Mouse (Mus musculus) common myeloid progenitor, adult 5-6 weeks (primary cell): ENCODE data around the gene Gm10721. TPM values are rescaled to one million over a fixed set of nuclear protein-coding genes. Genes with fewer than 3 reads are reported as not detected.
"Not testable (repeated sequence)": the region's sequence is repeated elsewhere in the genome, so short reads cannot be mapped to it uniquely, and the experiment has no call there.

Experiments
- ATAC-seq: replicated peaks from 2 replicates; pipeline ENCODE4 v1.8.0; 2016; ENCODE audit warnings: low read depth, mild to moderate bottlenecking, moderate TSS enrichment, inconsistent platforms; ENCODE audit not compliant: poor library complexity, severe bottlenecking
- total RNA-seq: library from RNA; stranded (forward); fragments of 200-1000, 187-1606 nt; gene quantifications from 2 replicates; pipeline ENCODE4 v1.2.3, GENCODE M21; 2017

The Gm10721 gene
- total RNA-seq = not detected in 2 replicates

DNA sequence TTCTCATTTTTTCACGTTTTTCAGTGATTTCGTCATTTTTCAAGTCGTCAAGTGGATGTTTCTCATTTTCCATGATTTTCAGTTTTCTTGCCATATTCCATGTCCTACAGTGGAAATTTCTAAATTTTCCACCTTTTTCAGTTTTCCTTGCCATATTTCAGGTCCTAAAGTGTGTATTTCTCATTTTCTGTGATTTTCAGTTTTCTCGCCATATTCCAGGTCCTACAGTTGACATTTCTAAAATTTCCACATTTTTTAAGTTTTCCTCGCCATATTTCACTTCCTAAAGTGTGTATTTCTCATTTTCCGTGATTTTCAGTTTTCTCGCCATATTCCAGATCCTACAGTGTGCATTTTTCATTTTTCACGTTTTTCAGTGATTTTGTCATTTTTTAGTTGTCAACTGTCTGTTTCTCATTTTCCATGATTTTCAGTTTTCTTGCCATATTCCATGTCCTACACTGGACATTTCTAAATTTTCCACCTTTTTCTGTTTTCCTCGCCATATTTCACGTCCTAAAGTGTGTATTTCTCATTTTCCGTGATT, at the start of gene Gm10721:
Gene Gm10721 (plus strand): TSS at position 408 of the 547 bp plus-strand sequence.
- ATAC-seq = peak; percentile 35

DNA sequence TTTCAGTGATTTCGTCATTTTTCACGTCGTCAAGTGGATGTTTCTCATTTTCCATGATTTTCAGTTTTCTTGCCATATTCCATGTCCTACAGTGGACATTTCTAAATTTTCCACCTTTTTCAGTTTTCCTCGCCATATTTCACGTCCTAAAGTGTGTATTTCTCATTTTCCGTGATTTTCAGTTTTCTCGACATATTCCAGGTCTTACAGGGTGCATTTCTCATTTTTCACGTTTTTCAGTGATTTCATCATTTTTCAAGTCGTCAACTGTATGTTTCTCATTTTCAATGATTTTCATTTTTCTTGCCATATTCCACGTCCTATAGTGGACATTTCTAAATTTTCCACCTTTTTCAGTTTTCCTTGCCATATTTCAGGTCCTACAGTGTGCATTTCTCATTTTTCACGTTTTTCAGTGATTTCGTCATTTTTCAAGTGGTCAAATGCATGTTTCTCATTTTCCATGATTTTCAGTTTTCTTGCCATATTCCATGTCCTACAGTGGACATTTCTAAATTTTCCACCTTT, 12.4 kb upstream of the Gm10721 start, which contains the start of gene Gm10722:
Gene Gm10722 (plus strand): TSS at position 478 of the 528 bp plus-strand sequence.
- not testable (repeated sequence) for ATAC-seq

DNA sequence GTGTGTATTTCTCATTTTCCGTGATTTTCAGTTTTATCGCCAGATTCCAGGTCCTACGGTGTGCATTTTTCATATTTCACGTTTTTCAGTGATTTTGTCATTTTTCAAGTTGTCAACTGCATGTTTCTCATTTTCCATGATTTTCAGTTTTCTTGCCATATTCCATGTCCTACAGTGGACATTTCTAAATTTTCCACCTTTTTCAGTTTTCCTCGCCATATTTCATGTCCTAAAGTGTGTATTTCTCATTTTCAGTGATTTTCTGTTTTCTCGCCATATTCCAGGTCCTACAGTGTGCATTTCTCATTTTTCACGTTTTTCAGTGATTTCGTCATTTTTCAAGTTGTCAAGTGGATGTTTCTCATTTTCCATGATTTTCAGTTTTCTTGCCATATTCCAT, 11.9 kb upstream of the Gm10721 start:
- ATAC-seq = not testable (repeated sequence)

- ATAC-seq = peak; percentile 36
These were observed 10.8 kb upstream of the Gm10721 start for GRCm38 (mm10) chr9:3001948-3002659.

DNA sequence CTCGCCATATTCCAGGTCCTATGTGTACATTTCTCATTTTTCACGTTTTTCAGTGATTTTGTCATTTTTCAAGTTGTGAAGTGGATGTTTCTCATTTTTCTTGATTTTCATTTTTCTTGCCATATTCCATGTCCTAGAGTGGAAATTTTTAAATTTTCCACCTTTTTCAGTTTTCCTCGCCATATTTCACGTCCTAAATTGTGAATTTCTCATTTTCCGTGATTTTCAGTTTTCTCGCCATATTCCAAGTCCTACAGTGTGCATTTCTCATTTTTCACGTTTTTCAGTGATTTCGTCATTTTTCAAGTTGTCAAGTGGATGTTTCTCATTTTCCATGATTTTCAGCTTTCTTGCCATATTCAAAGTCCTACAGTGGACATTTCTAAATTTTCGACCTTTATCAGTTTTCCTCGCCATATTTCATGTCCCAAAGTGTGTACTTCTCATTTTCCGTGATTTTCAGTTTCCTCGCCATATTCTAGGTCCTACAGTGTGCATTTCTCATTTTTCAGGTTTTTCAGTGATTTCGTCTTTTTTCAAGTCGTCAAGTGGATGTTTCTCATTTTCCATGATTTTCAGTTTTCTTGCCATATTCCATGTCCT, 10.0 kb upstream of the Gm10721 start, which contains the start of gene Gm11168:
Gene Gm11168 (plus strand): TSS at position 553 of the 603 bp plus-strand sequence.
- not testable (repeated sequence) for ATAC-seq

DNA sequence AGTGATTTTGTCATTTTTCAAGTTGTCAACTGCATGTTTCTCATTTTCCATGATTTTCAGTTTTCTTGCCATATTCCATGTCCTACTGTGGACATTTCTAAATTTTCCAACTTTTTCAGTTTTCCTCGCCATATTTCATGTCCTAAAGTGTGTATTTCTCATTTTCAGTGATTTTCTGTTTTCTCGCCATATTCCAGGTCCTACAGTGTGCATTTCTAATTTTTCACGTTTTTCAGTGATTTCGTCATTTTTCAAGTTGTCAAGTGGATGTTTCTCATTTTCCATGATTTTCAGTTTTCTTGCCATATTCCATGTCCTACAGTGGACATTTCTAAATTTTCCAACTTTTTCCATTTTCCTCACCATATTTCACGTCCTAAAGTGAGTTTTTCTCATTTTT, 6.8 kb upstream of the Gm10721 start:
- peak; percentile 33; the same call in 1 of the 2 replicates for ATAC-seq

DNA sequence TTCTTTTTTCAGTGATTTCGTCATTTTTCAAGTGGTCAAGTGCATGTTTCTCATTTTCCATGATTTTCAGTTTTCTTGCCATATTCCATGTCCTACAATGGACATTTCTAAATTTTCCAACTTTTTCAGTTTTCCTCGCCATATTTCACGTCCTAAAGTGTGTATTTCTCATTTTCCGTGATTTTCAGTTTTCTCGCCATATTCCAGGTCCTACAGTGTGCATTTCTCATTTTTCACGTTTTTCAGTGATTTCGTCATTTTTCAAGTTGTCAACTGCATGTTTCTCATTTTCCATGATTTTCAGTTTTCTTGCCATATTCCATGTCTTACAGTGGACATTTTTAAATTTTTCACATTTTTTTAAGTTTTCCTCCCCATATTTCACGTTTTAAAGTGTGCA, 6.3 kb upstream of the Gm10721 start:
- not testable (repeated sequence) for ATAC-seq

GRCm38 (mm10) chr9:3007272-3007671, 5.7 kb upstream of the Gm10721 start:
- peak; percentile 15; the same call in 1 of the 2 replicates for ATAC-seq

GRCm38 (mm10) chr9:3009331-3009730, 3.6 kb upstream of the Gm10721 start:
- ATAC-seq = peak; percentile 23

GRCm38 (mm10) chr9:3012054-3012621, 802 bp upstream of the Gm10721 start:
- ATAC-seq = peak; percentile 48

DNA sequence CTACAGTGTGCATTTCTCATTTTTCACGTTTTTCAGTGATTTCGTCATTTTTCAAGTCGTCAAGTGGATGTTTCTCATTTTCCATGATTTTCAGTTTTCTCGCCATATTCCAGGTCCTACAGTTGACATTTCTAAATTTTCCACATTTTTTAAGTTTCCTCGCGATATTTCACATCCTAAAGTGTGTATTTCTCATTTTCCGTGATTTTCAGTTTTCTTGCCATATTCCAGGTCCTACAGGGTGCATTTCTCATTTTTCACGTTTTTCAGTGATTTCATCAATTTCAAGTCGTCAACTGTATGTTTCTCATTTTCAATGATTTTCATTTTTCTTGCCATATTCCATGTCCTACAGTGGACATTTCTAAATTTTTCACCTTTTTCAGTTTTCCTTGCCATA, 2.4 kb downstream of the Gm10721 start, which contains the start of gene Gm10720:
Gene Gm10720 (plus strand): TSS at position 301 of the 400 bp plus-strand sequence.
- ATAC-seq = not testable (repeated sequence)

- ATAC-seq = not testable (repeated sequence)
These were observed 3.0 kb downstream of the Gm10721 start for GRCm38 (mm10) chr9:3015896-3016295.

DNA sequence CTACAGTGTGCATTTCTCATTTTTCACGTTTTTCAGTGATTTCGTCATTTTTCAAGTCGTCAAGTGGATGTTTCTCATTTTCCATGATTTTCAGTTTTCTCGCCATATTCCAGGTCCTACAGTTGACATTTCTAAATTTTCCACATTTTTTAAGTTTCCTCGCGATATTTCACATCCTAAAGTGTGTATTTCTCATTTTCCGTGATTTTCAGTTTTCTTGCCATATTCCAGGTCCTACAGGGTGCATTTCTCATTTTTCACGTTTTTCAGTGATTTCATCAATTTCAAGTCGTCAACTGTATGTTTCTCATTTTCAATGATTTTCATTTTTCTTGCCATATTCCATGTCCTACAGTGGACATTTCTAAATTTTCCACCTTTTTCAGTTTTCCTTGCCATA, 4.2 kb downstream of the Gm10721 start, which contains the start of gene Gm10719:
Gene Gm10719 (plus strand): TSS at position 301 of the 400 bp plus-strand sequence.
- ATAC-seq = not testable (repeated sequence)

- ATAC-seq = not testable (repeated sequence)
These were observed 6.0 kb downstream of the Gm10721 start for GRCm38 (mm10) chr9:3018944-3019343.

DNA sequence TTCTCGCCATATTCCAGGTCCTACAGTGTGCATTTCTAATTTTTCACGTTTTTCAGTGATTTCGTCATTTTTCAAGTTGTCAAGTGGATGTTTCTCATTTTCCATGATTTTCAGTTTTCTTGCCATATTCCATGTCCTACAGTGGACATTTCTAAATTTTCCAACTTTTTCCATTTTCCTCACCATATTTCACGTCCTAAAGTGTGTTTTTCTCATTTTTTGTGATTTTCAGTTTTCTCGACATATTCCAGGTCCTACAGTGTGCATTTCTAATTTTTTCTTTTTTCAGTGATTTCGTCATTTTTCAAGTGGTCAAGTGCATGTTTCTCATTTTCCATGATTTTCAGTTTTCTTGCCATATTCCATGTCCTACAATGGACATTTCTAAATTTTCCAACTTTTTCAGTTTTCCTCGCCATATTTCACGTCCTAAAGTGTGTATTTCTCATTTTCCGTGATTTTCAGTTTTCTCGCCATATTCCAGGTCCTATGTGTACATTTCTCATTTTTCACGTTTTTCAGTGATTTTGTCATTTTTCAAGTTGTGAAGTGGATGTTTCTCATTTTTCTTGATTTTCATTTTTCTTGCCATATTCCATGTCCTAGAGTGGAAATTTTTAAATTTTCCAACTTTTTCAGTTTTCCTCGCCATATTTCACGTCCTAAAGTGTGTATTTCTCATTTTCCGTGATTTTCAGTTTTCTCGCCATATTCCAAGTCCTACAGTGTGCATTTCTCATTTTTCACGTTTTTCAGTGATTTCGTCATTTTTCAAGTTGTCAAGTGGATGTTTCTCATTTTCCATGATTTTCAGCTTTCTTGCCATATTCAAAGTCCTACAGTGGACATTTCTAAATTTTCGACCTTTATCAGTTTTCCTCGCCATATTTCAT, 7.1 kb downstream of the Gm10721 start:
- ATAC-seq = peak; percentile 45

DNA sequence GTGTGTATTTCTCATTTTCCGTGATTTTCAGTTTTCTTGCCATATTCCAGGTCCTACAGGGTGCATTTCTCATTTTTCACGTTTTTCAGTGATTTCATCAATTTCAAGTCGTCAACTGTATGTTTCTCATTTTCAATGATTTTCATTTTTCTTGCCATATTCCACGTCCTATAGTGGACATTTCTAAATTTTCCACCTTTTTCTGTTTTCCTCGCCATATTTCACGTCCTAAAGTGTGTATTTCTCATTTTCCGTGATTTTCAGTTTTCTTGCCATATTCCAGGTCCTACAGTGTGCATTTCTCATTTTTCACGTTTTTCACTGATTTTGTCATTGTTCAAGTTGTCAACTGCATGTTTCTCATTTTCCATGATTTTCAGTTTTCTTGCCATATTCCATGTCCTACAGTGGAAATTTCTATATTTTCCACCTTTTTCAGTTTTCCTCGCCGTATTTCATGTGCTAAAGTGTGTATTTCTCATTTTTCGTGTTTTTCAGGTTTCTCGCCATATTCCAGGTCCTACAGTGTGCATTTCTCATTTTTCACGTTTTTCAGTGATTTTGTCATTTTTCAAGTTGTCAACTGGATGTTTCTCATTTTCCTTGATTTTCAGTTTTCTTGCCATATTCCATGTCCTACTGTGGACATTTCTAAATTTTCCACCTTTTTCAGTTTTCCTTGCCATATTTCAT, 9.5 kb downstream of the Gm10721 start:
- ATAC-seq = not testable (repeated sequence)

DNA sequence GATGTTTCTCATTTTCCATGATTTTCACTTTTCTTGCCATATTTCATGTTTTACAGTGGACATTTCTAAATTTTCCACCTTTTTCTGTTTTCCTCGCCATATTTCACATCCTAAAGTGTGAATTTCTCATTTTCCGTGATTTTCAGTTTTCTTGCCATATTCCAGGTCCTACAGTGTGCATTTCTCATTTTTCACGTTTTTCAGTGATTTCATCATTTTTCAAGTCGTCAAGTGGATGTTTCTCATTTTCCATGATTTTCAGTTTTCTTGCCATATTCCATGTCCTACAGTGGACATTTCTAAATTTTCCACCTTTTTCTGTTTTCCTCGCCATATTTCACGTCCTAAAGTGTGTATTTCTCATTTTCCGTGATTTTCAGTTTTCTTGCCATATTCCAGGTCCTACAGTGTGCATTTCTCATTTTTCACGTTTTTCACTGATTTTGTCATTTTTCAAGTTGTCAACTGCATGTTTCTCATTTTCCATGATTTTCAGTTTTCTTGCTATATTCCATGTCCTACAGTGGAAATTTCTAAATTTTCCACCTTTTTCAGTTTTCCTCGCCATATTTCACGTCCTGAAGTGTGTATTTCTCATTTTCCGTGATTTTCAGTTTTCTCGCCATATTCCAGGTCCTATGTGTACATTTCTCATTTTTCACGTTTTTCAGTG, 10.5 kb downstream of the Gm10721 start, which contains the start of gene Gm10718:
Gene Gm10718 (plus strand): TSS at position 236 of the 673 bp plus-strand sequence.
- not testable (repeated sequence) for ATAC-seq
